Mouse (Mus musculus) liver, embryonic 13.5 days (tissue): Measurements from ENCODE around the gene Crocc. TPM values are rescaled to one million over a fixed set of nuclear protein-coding genes. Genes with fewer than 3 reads are reported as not detected.

Experiments used
- ATAC-seq: fragments of 200-750 bp; cut with Nextera tagmentation; 2 replicates; pipeline ENCODE4 v1.8.0; 2017; ENCODE audit warnings: low read depth, mild to moderate bottlenecking, moderate number of reproducible peaks, moderate library complexity
- DNase-seq: peaks from one replicate; pipeline ENCODE4 v3.0.0; 2022
- H3K27ac ChIP-seq: fragments of 300-500 bp; sonication (generic); 2 replicates; pipeline ENCODE4 v1.5.1; 2015; ENCODE audit warnings: moderate library complexity, mild to moderate bottlenecking, inconsistent platforms
- H3K27me3 ChIP-seq: fragments of 300-500 bp; sonication (generic); 2 replicates; pipeline ENCODE4 v1.6.1; 2015; ENCODE audit warnings: mild to moderate bottlenecking, inconsistent platforms
- H3K36me3 ChIP-seq: fragments of 300-500 bp; sonication (generic); 2 replicates; pipeline ENCODE4 v1.6.1; 2015; ENCODE audit warnings: mild to moderate bottlenecking, inconsistent platforms
- H3K4me1 ChIP-seq: fragments of 300-500 bp; sonication (generic); replicated peaks from 2 replicates; pipeline ENCODE4 v1.6.1; 2015; ENCODE audit warnings: inconsistent platforms
- H3K4me2 ChIP-seq: fragments of 300-500 bp; sonication (generic); 2 replicates; pipeline ENCODE4 v1.6.1; 2015; ENCODE audit warnings: inconsistent platforms, mild to moderate bottlenecking, moderate library complexity
- H3K4me3 ChIP-seq: fragments of 300-500 bp; sonication (generic); replicated peaks from 2 replicates; pipeline ENCODE4 v1.5.1; 2015; ENCODE audit warnings: mild to moderate bottlenecking, inconsistent platforms
- H3K9ac ChIP-seq: fragments of 300-500 bp; sonication (generic); 2 replicates; pipeline ENCODE4 v1.6.1; 2015; ENCODE audit warnings: mild to moderate bottlenecking, inconsistent platforms
- H3K9me3 ChIP-seq: fragments of 300-500 bp; sonication (generic); replicated peaks from 2 replicates; pipeline ENCODE4 v1.6.1; 2016; ENCODE audit warnings: inconsistent platforms
- WGBS: fragments of 180-500 bp; shearing (Covaris S2); methylation state at CpG from one replicate; pipeline ENCODE4 v1.1.7; 2015; ENCODE audit not compliant: insufficient replicate concordance; 5-methylcytosine and 5-hydroxymethylcytosine counted together
- polyA plus RNA-seq: library from polyadenylated mRNA; unstranded; fragments of >200 nt; fragmentation: Nextera tagmentation; extraction: Ambion mirVana; gene quantifications from 2 replicates; pipeline ENCODE4 v1.2.1, GENCODE M21; 2015

Crocc gene
- polyA plus RNA-seq, 1 experiment from 2014 or later, result 0.59 TPM

DNA sequence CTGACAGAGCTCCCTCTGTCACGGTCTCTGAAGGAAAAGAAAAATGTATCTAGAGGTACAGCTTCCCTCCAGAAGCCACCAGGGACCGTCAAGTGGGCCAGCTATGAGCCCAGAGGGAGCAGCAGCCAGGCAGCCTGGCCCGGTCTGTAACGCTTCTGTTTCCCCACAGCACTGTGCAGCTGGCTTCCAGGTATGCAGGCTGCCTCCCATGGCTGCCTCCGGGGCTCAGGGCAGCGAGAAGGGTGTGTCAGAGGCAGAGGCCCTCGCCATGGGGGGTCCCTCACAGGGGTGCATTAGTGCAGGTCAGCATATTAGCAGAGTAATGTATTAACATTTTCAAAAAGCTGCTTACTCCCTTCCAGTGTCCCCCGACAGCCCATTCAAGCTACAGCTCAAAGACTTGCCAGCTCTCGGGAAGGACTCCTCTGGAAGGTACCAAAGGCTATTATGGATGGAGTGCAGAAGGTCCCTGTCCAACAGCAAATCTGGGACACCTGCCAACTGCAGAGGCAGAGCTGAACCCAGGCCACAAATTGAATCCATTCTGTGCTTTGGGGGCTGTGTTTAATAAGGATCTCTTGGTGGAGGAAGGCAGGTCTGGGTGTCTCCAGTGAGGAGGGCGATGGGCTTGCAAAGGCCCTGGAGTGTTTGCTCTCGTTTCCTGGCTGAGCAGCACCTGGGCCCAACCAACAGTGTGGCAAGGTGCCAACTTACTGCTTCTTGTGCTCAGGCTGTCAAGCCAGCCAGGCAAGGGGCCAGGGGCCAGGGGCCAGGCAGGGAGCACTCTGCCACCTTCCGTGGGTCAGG is 6.6 kb upstream of the Crocc start:
- H3K4me3 ChIP-seq, result no peak overlapping the region
- no peaks in the 10 kb centered on the region for H3K27me3 ChIP-seq
- H3K4me2 ChIP-seq, result no peak overlapping the region
- WGBS, result 82% methylated on average over 12 of the region's 12 CpGs
- DNase-seq, result no peak
- no peak overlapping the region for H3K9ac ChIP-seq
- no peaks in the 10 kb centered on the region for H3K9me3 ChIP-seq
- H3K4me1 ChIP-seq, result peaks cover 47% of the 10 kb centered on the region
- ATAC-seq, result no peak
- H3K36me3 ChIP-seq, result peaks cover 73% of the 10 kb centered on the region
- H3K27ac ChIP-seq, result peak overlapping the region; percentile 83

GRCm38 (mm10) chr4:141065123-141065522 is 4.8 kb upstream of the Crocc start:
- 7% methylated on average over 8 of the region's 8 CpGs for WGBS
- Histone ChIP-seq H3K9me3 (no peaks in the 10 kb centered on the region), H3K27ac (no peak overlapping the region)

GRCm38 (mm10) chr4:141064104-141064659 is 3.8 kb upstream of the Crocc start:
- H3K9ac ChIP-seq, result no peak overlapping the region; the same call in 1 of the 2 replicates
- peaks cover 46% of the 10 kb centered on the region for H3K36me3 ChIP-seq
- DNase-seq, result no peak
- H3K27me3 ChIP-seq, result no peaks in the 10 kb centered on the region
- H3K4me3 ChIP-seq, result no peak overlapping the region
- H3K4me1 ChIP-seq, result peaks cover 43% of the 10 kb centered on the region
- no peak for ATAC-seq
- WGBS, result 82% methylated on average over 4 of the region's 4 CpGs
- no peak overlapping the region for H3K27ac ChIP-seq
- H3K4me2 ChIP-seq, result no peak overlapping the region
- H3K9me3 ChIP-seq, result no peaks in the 10 kb centered on the region

More at GRCm38 (mm10) chr4:141065123-141065522, 4.8 kb upstream of the Crocc start:
- no peak for ATAC-seq
- Histone ChIP-seq H3K4me1 (peaks cover 45% of the 10 kb centered on the region), H3K9ac (no peak overlapping the region), H3K4me2 (no peak overlapping the region), H3K36me3 (peaks cover 55% of the 10 kb centered on the region), H3K4me3 (no peak overlapping the region), H3K27me3 (no peaks in the 10 kb centered on the region)
- peak; percentile 18 for DNase-seq

DNA sequence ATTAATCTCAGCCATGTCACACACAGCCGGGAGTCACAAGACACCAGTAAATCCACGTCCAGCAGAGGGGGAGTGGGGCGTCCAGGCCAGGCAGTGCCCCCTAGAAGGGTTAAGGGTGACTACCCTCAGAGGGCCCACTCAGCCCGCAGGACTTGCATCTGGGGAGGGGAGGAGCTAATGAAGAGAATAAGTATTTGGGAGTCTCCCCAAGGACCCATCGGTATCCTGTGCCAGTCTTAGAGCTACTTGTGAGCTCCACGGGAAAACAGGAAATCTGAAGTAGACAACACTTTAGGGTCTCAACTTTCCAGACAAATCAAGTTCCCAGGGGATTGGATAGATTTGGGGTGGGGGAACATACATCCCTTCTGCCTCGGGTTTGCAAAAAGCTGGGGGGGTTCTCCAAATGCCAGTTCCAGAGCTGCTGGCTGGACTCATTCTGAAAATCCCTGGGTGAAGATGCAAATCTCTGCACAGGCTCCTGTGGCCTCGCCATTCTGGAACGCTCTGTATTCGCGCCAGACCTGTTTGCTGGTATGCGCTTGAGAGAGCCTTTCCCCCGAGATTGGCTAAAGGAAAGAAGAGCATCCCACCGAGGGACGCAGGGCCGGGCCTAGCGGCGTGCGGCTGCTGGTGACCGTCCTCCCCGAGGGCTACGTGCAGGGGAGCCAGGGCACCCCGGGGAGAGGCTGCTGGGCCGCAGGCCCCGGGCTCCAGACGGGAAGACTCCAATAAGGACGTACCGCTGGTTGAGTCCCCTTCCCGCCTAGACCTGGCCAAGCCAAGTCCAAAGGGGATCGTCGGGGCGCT is 529 bp downstream of the Crocc start:
- Histone ChIP-seq H3K27me3 (no peaks in the 10 kb centered on the region), H3K9ac (peak overlapping the region; percentile 76), H3K36me3 (peaks cover 5% of the 10 kb centered on the region), H3K9me3 (no peaks in the 10 kb centered on the region), H3K27ac (peak overlapping the region; percentile 62), H3K4me2 (peak overlapping the region; percentile 93), H3K4me1 (peaks cover 19% of the 10 kb centered on the region), H3K4me3 (peak overlapping the region; percentile 69)
- 6% methylated on average over 32 of the region's 32 CpGs for WGBS
- DNase-seq (no peak), ATAC-seq (peak; percentile 43)

GRCm38 (mm10) chr4:141058835-141059234 is 1.5 kb downstream of the Crocc start:
- Histone ChIP-seq H3K4me2 (no peak overlapping the region), H3K4me3 (no peak overlapping the region), H3K9ac (no peak overlapping the region), H3K9me3 (no peaks in the 10 kb centered on the region), H3K36me3 (peaks cover 7% of the 10 kb centered on the region; the same call in 1 of the 2 replicates), H3K27me3 (no peaks in the 10 kb centered on the region), H3K4me1 (peaks cover 22% of the 10 kb centered on the region), H3K27ac (no peak overlapping the region)
- DNase-seq (no peak), ATAC-seq (no peak)
- 81% methylated on average over 9 of the region's 9 CpGs for WGBS

DNA sequence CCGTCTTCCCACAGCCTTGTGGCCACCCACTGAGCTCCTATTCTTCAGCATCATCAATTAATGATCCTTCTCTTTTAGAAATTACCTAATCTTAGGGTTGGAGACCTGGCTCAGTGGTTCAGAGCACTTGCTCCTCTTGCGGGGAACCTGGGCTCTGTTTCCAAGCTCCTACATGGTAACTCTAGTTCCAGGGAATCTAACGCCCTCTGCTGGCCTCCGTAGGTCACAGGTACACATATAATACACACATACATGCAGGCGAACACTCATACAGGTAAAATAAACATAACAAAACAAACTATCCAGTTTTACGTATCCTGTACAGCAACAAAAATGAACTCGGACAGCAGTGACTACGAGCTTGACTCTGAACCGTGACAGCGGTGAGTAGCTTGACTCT is 3.4 kb downstream of the Crocc start:
- WGBS, result 85% methylated on average over 10 of the region's 10 CpGs
- peaks cover 7% of the 10 kb centered on the region; the same call in 1 of the 2 replicates for H3K36me3 ChIP-seq
- DNase-seq (no peak), ATAC-seq (no peak)
- H3K9me3 ChIP-seq, result no peaks in the 10 kb centered on the region
- no peaks in the 10 kb centered on the region for H3K27me3 ChIP-seq
- no peak overlapping the region for H3K9ac ChIP-seq
- no peak overlapping the region for H3K4me3 ChIP-seq
- peaks cover 30% of the 10 kb centered on the region for H3K4me1 ChIP-seq
- no peak overlapping the region for H3K27ac ChIP-seq
- no peak overlapping the region for H3K4me2 ChIP-seq

DNA sequence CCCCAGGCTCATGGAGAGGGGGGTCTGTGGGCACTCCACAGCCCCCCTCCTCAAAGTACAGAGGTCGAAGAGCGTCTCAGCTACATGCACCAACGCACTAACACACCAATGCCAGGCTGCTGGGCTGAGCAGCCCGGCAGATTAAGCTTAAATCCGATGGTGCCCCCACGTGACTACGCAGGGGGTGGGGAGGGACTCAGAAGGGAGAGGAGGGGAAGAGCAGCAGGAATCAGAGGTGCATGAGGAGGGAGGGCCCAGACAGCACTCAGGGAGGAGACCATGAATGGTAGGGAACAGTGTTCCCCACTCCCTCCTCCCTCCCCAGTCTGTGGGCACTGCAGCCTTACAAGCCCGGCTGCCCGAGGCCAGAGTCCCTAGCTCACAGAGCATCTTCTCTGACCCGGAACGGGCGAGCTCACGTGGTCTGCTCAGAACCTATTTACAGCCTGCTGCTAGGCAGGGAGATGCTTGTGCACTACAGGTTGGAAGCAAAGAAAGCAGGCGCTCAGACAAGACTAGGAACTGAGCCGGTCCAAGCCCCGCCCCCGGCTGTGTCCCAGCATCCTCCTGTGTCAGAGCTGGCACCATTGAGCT is 6.7 kb downstream of the Crocc start:
- Histone ChIP-seq H3K9me3 (no peaks in the 10 kb centered on the region), H3K36me3 (peaks cover 7% of the 10 kb centered on the region; the same call in 1 of the 2 replicates), H3K27ac (no peak overlapping the region), H3K27me3 (no peaks in the 10 kb centered on the region), H3K4me1 (peaks cover 11% of the 10 kb centered on the region), H3K4me3 (no peak overlapping the region), H3K9ac (0 out of 2 replicates have a peak overlapping the region, but pooled peaks have one; percentile 17), H3K4me2 (no peak overlapping the region)
- no peak for ATAC-seq
- DNase-seq, result no peak
- 62% methylated on average over 17 of the region's 17 CpGs for WGBS

DNA sequence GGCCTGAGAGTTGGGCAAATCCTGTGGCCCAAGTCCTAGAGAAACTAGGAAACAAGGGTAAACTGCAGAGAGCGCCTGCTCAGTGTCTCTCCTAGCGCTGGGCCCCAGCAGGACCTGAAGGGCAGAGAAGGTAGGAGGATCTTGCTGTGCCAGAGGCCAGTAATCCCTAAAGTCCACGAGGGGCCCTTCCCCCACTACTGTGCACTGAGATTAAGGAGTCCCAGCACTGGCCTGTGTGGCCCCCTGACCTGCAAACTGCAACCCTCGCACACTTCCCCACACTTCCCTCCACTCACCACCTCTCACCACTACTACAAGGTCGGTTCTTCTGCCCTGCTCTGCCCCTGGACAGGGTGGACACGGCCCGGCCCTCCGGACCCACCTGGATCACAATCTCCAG is 7.2 kb downstream of the Crocc start:
- H3K4me3 ChIP-seq, result no peak overlapping the region
- no peaks in the 10 kb centered on the region for H3K27me3 ChIP-seq
- WGBS, result 61% methylated on average over 8 of the region's 8 CpGs
- H3K36me3 ChIP-seq, result peaks cover 7% of the 10 kb centered on the region; the same call in 1 of the 2 replicates
- DNase-seq (no peak), ATAC-seq (0 out of 2 replicates have a peak, but pooled peaks have one; percentile 9)
- no peak overlapping the region for H3K27ac ChIP-seq
- no peak overlapping the region for H3K4me2 ChIP-seq
- H3K9ac ChIP-seq, result 0 out of 2 replicates have a peak overlapping the region, but pooled peaks have one; percentile 17
- peaks cover 11% of the 10 kb centered on the region for H3K4me1 ChIP-seq
- H3K9me3 ChIP-seq, result no peaks in the 10 kb centered on the region

- Histone ChIP-seq H3K9ac (no peak overlapping the region), H3K4me3 (no peak overlapping the region), H3K9me3 (no peaks in the 10 kb centered on the region), H3K27me3 (no peaks in the 10 kb centered on the region), H3K27ac (no peak overlapping the region), H3K36me3 (peaks cover 7% of the 10 kb centered on the region; the same call in 1 of the 2 replicates), H3K4me1 (peaks cover 11% of the 10 kb centered on the region), H3K4me2 (no peak overlapping the region)
- WGBS, result 81% methylated on average over 12 of the region's 12 CpGs
- no peak for ATAC-seq
- no peak for DNase-seq
Measured at GRCm38 (mm10) chr4:141052442-141052841, 7.9 kb downstream of the Crocc start.

- no peak overlapping the region for H3K4me2 ChIP-seq
- H3K4me1 ChIP-seq, result peaks cover 11% of the 10 kb centered on the region
- DNase-seq, result no peak
- H3K27ac ChIP-seq, result no peak overlapping the region
- no peaks in the 10 kb centered on the region for H3K27me3 ChIP-seq
- no peak overlapping the region for H3K9ac ChIP-seq
- WGBS, result 62% methylated on average over 4 of the region's 4 CpGs
- no peak overlapping the region for H3K4me3 ChIP-seq
- H3K36me3 ChIP-seq, result peaks cover 3% of the 10 kb centered on the region; the same call in 1 of the 2 replicates
- H3K9me3 ChIP-seq, result no peaks in the 10 kb centered on the region
- ATAC-seq, result no peak
Measured at GRCm38 (mm10) chr4:141049476-141049835, 10.9 kb downstream of the Crocc start.
